Comparison of ENCODE assay signal across 8 mouse cellular contexts in genomic region chr9:69259382-69259781, GRCm38 (mm10).
DNase-seq lines count a peak whose midpoint lies in the region; ATAC-seq lines count a peak whose summit lies in the region.

No protein-coding gene starts in this region.

- no peak overlapping the region for H3K27ac ChIP-seq in liver, embryonic 11.5 days (ENCODE audit: low read depth, low read length)
- no peak overlapping the region for H3K27ac ChIP-seq in forebrain, embryonic 15.5 days (replicated peaks)
- peak overlapping the region; percentile 27 for H3K27ac ChIP-seq in heart, embryonic 15.5 days
- H3K27ac ChIP-seq in lung, embryonic 16.5 days (ENCODE audit: low read length), result no peak overlapping the region

- no peaks in the 10 kb centered on the region for H3K36me3 ChIP-seq in liver, embryonic 11.5 days (ENCODE audit: control insufficient read depth, insufficient read depth, low read length)
- no peaks in the 10 kb centered on the region for H3K36me3 ChIP-seq in forebrain, embryonic 15.5 days
- H3K36me3 ChIP-seq in heart, embryonic 15.5 days, result no peaks in the 10 kb centered on the region
- H3K36me3 ChIP-seq in lung, embryonic 16.5 days (ENCODE audit: control insufficient read depth, insufficient read depth, low read length), result no peaks in the 10 kb centered on the region

- WGBS in liver, embryonic 11.5 days, result 26% methylated on average over 9 of the region's 9 CpGs
- 9% methylated on average over 9 of the region's 9 CpGs for WGBS in forebrain, embryonic 15.5 days
- WGBS in heart, embryonic 15.5 days, result 10% methylated on average over 9 of the region's 9 CpGs
- 8% methylated on average over 9 of the region's 9 CpGs for WGBS in lung, embryonic 16.5 days

- no peak overlapping the region for H3K9ac ChIP-seq in liver, embryonic 11.5 days (ENCODE audit: low read depth, low read length)
- no peak overlapping the region for H3K9ac ChIP-seq in forebrain, embryonic 15.5 days (replicated peaks)
- no peak overlapping the region for H3K9ac ChIP-seq in heart, embryonic 15.5 days
- no peak overlapping the region for H3K9ac ChIP-seq in lung, embryonic 16.5 days (ENCODE audit: low read length)

- no peak overlapping the region for H3K4me2 ChIP-seq in liver, embryonic 11.5 days
- no peak overlapping the region for H3K4me2 ChIP-seq in forebrain, embryonic 15.5 days (replicated peaks)
- H3K4me2 ChIP-seq in heart, embryonic 15.5 days, result peak overlapping the region; percentile 36
- 0 out of 2 replicates have a peak overlapping the region, but pooled peaks have one; percentile 11 for H3K4me2 ChIP-seq in lung, embryonic 16.5 days (ENCODE audit: low read depth, low read length)

- H3K4me1 ChIP-seq in liver, embryonic 11.5 days (replicated peaks; ENCODE audit: control insufficient read depth, insufficient read depth, low read length), result 0 out of 2 replicates have a peak, but pooled peaks cover 4% of the 10 kb centered on the region
- no peaks in the 10 kb centered on the region for H3K4me1 ChIP-seq in forebrain, embryonic 15.5 days
- peaks cover 7% of the 10 kb centered on the region for H3K4me1 ChIP-seq in heart, embryonic 15.5 days (replicated peaks)
- H3K4me1 ChIP-seq in lung, embryonic 16.5 days (replicated peaks; ENCODE audit: control insufficient read depth, insufficient read depth, low read length), result no peaks in the 10 kb centered on the region; the same call in 1 of the 2 replicates

- no peaks in the 10 kb centered on the region for H3K9me3 ChIP-seq in liver, embryonic 11.5 days (ENCODE audit: control insufficient read depth, low read length)
- H3K9me3 ChIP-seq in forebrain, embryonic 15.5 days, result no peaks in the 10 kb centered on the region
- H3K9me3 ChIP-seq in heart, embryonic 15.5 days (replicated peaks), result no peaks in the 10 kb centered on the region
- H3K9me3 ChIP-seq in lung, embryonic 16.5 days (ENCODE audit: control insufficient read depth, low read length), result no peaks in the 10 kb centered on the region

- DNase-seq in liver (peak; percentile 36), MN1 (ENCODE audit: low spot score) (no peak)
- DNase-seq in liver, embryonic 11.5 days (ENCODE audit: low spot score), result no peak
- peak; percentile 80 to 92 for DNase-seq in kidney, postnatal 25 days
- peak; percentile 64 for DNase-seq in retina, postnatal 1 day

- H3K4me3 ChIP-seq in liver, embryonic 11.5 days (ENCODE audit: low read depth, low read length), result no peak overlapping the region
- no peak overlapping the region for H3K4me3 ChIP-seq in forebrain, embryonic 15.5 days
- no peak overlapping the region for H3K4me3 ChIP-seq in heart, embryonic 15.5 days
- no peak overlapping the region for H3K4me3 ChIP-seq in lung, embryonic 16.5 days (ENCODE audit: low read length)

- no peak for ATAC-seq in liver, embryonic 11.5 days (replicated peaks; ENCODE audit: low FRiP score)
- ATAC-seq in forebrain, embryonic 15.5 days (replicated peaks), result 0 out of 2 replicates have a peak, but pooled peaks have one; percentile 46
- peak; percentile 85 for ATAC-seq in heart, embryonic 15.5 days (replicated peaks; ENCODE audit: insufficient number of reproducible peaks, insufficient read depth, low FRiP score, low read depth)
- ATAC-seq in lung, embryonic 16.5 days (ENCODE audit: low read depth), result peak; percentile 94

- H3K27me3 ChIP-seq in liver, embryonic 11.5 days (replicated peaks; ENCODE audit: control insufficient read depth, insufficient read depth, low read length), result no peaks in the 10 kb centered on the region
- H3K27me3 ChIP-seq in forebrain, embryonic 15.5 days, result no peaks in the 10 kb centered on the region
- no peaks in the 10 kb centered on the region for H3K27me3 ChIP-seq in heart, embryonic 15.5 days
- H3K27me3 ChIP-seq in lung, embryonic 16.5 days (ENCODE audit: control insufficient read depth, insufficient read depth, low read depth, low read length), result no peaks in the 10 kb centered on the region

Comparison
In these comparisons a context has a peak if more than half of its experiments do, and no peak if none do; other contexts are left out.
1. DNase-seq: peak in liver (single experiment), kidney, postnatal 25 days (2 of 2) and retina, postnatal 1 day (single experiment); none in liver, embryonic 11.5 days (single experiment) and MN1 (single experiment).
2. H3K4me2 ChIP-seq: peak in heart, embryonic 15.5 days (single experiment) and lung, embryonic 16.5 days (single experiment); none in liver, embryonic 11.5 days (single experiment) and forebrain, embryonic 15.5 days (single experiment).